Mouse (Mus musculus): ENCODE results near the gene Rasgrp2. TPM values are rescaled to one million over a fixed set of nuclear protein-coding genes. Genes with fewer than 3 reads are reported as not detected.

The Rasgrp2 gene
- polyA plus RNA-seq, 1 experiment from 2014 or later, result 38.4 TPM

DNA sequence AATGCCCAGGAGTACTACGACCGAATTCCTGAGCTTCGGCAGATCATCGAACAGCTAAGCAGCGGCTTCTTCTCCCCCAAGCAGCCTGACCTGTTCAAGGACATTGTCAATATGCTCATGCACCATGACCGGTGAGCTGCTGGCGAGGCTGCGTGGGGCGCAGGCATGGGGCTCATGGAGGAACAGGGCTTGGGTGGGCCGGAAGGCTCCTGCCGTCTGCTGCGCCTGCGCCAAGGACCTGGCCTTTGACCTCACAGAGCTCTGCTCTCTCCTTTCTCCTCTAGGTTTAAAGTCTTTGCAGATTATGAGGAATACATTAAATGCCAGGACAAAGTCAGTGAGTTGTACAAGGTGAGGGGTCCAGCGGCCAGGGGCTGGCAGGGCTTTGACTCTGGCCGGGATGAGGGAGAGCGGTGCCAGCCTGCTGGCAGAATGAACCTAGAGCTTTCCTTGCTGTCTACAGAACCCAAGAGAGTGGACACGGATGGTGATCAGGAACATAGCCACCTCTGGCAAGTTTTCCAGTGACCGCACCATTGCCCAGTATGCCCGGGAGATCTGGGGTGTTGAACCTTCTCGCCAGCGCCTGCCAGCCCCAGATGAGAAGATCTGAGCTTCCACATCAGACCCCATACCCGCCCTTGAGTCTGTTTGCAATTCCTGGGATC, 1.4 kb upstream of the Rasgrp2 start:
- ATAC-seq (ENCODE audit: extremely low read depth, insufficient number of reproducible peaks, low FRiP score, low TSS enrichment), result no peak
- H3K9me3 ChIP-seq, result no peaks in the 10 kb centered on the region
- no peak overlapping the region for H3K9ac ChIP-seq
- peak overlapping the region; percentile 98; the same call in 1 of the 2 replicates for H3K4me2 ChIP-seq
- peaks cover 28% of the 10 kb centered on the region for H3K36me3 ChIP-seq
- H3K4me1 ChIP-seq, result peaks cover 41% of the 10 kb centered on the region
- H3K4me3 ChIP-seq, result no peak overlapping the region
- WGBS, result 82% methylated on average over 22 of the region's 22 CpGs
- H3K27me3 ChIP-seq (replicated peaks), result peaks cover 24% of the 10 kb centered on the region
- H3K27ac ChIP-seq (replicated peaks), result peak overlapping the region; percentile 63; the same call in 1 of the 2 replicates

DNA sequence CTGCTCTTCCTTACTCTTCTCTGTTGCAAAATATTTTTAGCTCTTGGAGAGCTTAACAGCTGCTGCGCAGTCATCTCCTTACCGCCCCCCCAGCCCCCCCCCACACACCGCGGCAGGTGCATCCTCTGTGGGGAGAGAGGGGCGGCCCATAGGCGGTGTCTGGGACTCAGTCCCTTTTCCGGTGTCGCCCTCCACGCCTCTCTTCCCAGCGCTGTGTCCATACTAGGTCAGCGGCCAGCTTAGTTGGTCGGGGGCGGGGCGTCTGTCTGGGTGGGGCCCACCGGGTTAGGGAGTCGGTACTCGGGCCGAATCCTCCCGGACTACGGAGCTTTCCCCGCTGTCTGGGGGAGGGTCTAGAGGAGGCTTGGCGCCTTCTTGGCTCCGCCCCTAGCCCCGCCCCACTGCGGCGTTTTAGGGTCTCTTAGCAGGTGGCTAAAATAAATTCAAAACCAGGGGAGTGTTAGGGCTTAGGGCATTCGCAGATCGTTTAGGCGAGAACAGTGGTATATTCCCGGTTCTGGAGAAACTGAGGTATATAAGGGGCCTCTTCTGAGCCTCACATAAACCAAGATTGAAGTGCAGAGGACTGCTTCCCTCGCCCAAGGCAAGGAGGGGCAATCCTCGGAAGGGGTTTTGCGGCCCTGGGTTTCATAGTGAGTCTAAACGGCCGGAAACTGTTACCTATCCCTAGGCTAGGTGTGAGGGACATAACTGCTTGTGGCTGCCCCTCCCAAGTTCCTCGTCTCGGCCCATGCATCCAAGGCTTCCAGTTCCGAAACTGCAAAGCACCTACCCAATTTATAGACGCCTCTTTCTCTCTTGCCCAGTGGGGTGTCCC, 474 bp upstream of the Rasgrp2 start:
- Histone ChIP-seq H3K27me3 (replicated peaks) (peaks cover 32% of the 10 kb centered on the region), H3K27ac (replicated peaks) (peak overlapping the region; percentile 63), H3K9ac (peak overlapping the region; percentile 84), H3K4me1 (peaks cover 41% of the 10 kb centered on the region), H3K36me3 (peaks cover 18% of the 10 kb centered on the region), H3K9me3 (no peaks in the 10 kb centered on the region), H3K4me3 (peak overlapping the region; percentile 68), H3K4me2 (peak overlapping the region; percentile 98)
- WGBS, result 1% methylated on average over 39 of the region's 39 CpGs
- no peak for ATAC-seq (ENCODE audit: extremely low read depth, insufficient number of reproducible peaks, low FRiP score, low TSS enrichment)

DNA sequence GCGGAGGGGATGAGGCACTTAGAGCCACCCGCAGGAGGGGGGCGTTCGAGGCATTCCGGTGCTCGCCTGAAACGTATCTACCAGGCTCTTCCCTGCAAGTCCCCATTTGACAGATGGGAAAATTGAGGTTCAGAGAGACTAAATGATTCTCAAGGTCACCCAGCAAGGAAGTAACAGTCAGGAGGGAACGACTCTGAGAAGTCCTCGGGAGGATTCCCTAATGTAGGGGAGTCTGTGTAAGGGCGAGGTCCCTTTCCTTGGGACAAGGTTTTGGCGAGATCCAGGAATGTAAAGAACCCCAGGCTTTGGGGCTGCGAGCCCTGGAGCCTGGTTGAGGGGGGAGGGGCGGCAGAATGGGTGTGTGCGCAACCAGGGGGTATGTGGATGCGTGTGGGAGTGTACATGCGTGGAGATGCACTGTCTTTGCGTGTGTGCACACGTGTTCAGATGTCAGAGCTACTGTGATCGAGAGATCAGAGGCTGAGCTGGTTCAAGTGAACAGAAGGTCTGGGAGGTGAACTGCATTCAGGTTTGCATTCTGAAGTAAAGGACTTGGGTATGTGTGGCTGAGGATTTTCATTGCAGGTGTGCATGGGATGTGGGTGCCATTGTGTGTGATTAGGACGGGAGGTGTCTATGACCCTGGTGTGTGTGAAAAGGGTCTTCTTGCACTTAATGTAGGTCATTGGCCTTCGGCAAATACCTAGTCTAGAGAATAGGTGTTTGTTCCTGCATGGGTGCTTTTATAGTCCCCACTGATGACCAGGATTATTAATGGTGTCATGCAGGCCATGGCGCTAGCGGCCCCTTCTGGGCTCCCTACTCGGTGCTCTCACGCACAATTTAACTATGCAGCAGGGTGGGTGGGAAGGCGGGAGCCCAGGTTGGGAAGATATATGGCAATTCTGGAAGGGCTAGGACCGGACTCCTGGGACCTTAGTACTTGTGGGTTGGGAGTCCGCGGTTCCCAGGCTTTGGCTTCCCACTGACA, 1.3 kb downstream of the Rasgrp2 start:
- Histone ChIP-seq H3K4me1 (peaks cover 41% of the 10 kb centered on the region), H3K4me2 (peak overlapping the region; percentile 98), H3K4me3 (peak overlapping the region; percentile 68), H3K9me3 (no peaks in the 10 kb centered on the region), H3K27me3 (replicated peaks) (peaks cover 41% of the 10 kb centered on the region), H3K27ac (replicated peaks) (peak overlapping the region; percentile 63), H3K36me3 (peaks cover 7% of the 10 kb centered on the region), H3K9ac (peak overlapping the region; percentile 84)
- 2% methylated on average over 28 of the region's 29 CpGs for WGBS
- ATAC-seq (ENCODE audit: extremely low read depth, insufficient number of reproducible peaks, low FRiP score, low TSS enrichment), result no peak

DNA sequence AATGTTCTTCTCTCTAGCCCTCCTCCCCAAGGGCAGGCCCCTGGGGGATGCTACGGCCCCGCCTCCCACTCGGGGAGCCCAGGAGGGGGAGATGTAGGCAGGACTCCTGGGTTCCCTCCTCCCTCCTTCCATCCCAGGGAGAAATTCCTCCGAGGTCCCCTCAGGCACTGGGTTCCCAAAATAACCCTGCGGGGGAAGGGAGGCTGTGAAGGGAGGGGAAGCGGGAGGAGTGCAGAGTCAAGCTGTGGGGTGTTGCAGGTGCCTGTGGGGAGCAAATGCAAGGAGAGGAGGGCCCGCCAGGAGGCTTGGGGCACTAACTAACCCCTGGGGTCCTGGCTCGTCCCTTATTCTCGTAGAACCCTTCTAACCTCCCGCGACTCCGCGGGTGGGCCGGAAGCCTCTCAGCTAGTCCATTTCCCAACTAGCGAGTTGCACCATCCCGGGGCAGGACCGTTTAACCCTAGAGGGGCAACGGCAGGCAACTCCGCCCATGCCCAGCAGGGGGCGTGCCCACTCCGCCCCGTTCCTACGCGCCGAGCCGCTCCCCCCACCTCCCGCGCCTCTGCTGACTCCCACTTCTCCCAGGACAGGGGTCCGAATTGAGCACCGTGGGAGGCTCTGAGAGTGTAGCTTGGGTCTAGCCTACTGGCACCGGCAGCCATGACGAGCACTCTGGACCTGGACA, 2.1 kb downstream of the Rasgrp2 start:
- under 1% methylated on average over 32 of the region's 32 CpGs for WGBS
- peaks cover 41% of the 10 kb centered on the region for H3K4me1 ChIP-seq
- peak; percentile 26; the same call in 1 of the 2 replicates for ATAC-seq (ENCODE audit: extremely low read depth, insufficient number of reproducible peaks, low FRiP score, low TSS enrichment)
- peaks cover 41% of the 10 kb centered on the region for H3K27me3 ChIP-seq (replicated peaks)
- H3K4me3 ChIP-seq, result peak overlapping the region; percentile 68
- peaks cover 3% of the 10 kb centered on the region for H3K36me3 ChIP-seq
- H3K9me3 ChIP-seq, result no peaks in the 10 kb centered on the region
- peak overlapping the region; percentile 98 for H3K4me2 ChIP-seq
- peak overlapping the region; percentile 28; the same call in 1 of the 2 replicates for H3K27ac ChIP-seq (replicated peaks)
- peak overlapping the region; percentile 77 for H3K9ac ChIP-seq

DNA sequence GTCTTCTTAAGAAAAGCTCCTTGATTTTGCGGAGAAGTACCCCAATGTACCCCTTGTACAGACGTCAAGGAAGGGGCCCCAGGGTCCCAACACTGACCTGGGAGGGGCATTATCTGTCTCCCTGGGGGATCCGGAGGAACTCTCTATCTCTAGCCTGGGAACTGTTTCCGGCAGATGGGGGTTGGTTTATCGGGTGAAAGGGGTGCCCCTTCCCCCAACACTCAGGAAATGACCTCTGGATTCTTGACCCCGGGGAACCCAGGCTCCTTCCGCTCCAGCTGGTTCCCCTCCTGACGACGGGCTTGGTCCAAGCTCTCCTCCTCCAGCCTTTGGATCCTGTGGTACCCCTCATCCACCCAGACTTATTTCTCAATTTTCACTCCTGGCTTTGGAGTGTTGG, 2.8 kb downstream of the Rasgrp2 start:
- H3K36me3 ChIP-seq, result no peaks in the 10 kb centered on the region
- H3K9ac ChIP-seq, result peak overlapping the region; percentile 77
- WGBS, result 11% methylated on average over 9 of the region's 9 CpGs
- peaks cover 41% of the 10 kb centered on the region for H3K4me1 ChIP-seq
- H3K27me3 ChIP-seq (replicated peaks), result peaks cover 41% of the 10 kb centered on the region
- H3K9me3 ChIP-seq, result no peaks in the 10 kb centered on the region
- H3K4me2 ChIP-seq, result peak overlapping the region; percentile 98
- peak overlapping the region; percentile 68 for H3K4me3 ChIP-seq
- no peak for ATAC-seq (ENCODE audit: extremely low read depth, insufficient number of reproducible peaks, low FRiP score, low TSS enrichment)
- no peak overlapping the region for H3K27ac ChIP-seq (replicated peaks)

DNA sequence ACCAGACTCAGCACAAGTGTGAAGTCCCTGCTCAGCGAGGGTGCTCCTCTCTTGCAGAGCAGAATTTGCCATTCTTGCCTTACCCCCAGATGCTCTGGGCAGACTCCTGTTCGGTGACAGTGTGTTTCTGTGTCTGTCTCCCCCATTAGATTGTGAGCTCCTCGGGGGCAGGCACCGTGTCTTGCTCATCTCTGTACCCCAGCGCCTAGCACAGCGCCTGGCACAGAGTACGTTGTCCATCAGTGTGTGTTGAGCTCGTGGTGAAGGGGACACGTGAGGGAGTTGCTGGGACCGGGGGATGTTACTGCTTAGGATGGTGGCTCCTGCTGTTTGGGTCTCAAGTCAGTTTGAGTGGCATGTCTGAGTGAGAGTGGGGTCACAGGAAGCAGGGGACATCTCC, 4.7 kb downstream of the Rasgrp2 start:
- no peak overlapping the region for H3K9ac ChIP-seq
- no peak overlapping the region for H3K4me3 ChIP-seq
- 78% methylated on average over 10 of the region's 10 CpGs for WGBS
- ATAC-seq (ENCODE audit: extremely low read depth, insufficient number of reproducible peaks, low FRiP score, low TSS enrichment), result no peak
- no peak overlapping the region for H3K4me2 ChIP-seq
- peaks cover 32% of the 10 kb centered on the region for H3K4me1 ChIP-seq
- H3K36me3 ChIP-seq, result no peaks in the 10 kb centered on the region
- no peaks in the 10 kb centered on the region for H3K9me3 ChIP-seq
- no peak overlapping the region for H3K27ac ChIP-seq (replicated peaks)
- peaks cover 37% of the 10 kb centered on the region for H3K27me3 ChIP-seq (replicated peaks)

DNA sequence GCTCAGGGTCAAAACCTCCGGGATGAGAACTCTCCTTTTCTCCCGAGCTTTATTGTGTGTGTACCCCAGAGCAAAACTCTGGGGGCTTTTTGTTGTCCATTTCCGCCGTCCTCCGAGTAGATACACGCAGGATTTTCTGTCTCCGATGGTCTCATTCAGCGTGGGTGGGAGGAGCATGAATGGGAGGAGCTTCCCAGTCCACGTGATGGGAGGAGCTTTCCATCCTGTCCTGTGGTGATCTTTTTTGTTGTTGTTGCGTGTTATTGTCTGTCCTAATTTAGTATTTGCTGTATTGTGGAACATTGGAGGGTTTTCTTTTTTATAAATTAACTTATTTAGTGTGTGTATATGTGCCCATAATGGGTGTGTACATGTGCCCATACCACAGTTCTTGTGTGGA, 6.3 kb downstream of the Rasgrp2 start:
- Histone ChIP-seq H3K27me3 (replicated peaks) (peaks cover 34% of the 10 kb centered on the region), H3K9me3 (no peaks in the 10 kb centered on the region), H3K36me3 (no peaks in the 10 kb centered on the region), H3K4me1 (peaks cover 20% of the 10 kb centered on the region), H3K9ac (no peak overlapping the region), H3K27ac (replicated peaks) (no peak overlapping the region), H3K4me3 (no peak overlapping the region), H3K4me2 (no peak overlapping the region)
- WGBS, result 75% methylated on average over 10 of the region's 10 CpGs
- ATAC-seq (ENCODE audit: extremely low read depth, insufficient number of reproducible peaks, low FRiP score, low TSS enrichment), result no peak

DNA sequence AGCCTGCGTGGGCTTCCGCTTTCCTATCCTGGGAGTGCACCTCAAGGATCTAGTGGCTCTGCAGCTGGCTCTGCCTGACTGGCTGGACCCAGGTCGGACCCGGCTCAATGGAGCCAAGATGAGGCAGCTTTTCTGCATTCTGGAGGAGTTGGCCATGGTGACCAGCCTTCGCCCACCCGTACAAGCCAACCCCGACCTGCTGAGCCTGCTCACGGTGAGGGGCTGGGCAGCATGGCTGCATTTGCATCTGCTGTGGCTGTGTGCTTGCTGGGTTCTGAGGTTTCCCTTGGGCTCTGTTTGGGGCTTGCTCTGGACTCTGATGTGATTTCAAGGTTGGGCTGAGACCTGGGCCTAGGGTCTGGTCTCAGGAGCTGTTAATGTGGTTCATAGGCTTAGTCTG, 8.0 kb downstream of the Rasgrp2 start:
- Histone ChIP-seq H3K36me3 (no peaks in the 10 kb centered on the region), H3K4me3 (no peak overlapping the region), H3K9ac (no peak overlapping the region), H3K9me3 (no peaks in the 10 kb centered on the region), H3K4me1 (peaks cover 3% of the 10 kb centered on the region), H3K4me2 (no peak overlapping the region), H3K27me3 (replicated peaks) (peaks cover 23% of the 10 kb centered on the region), H3K27ac (replicated peaks) (no peak overlapping the region)
- no peak for ATAC-seq (ENCODE audit: extremely low read depth, insufficient number of reproducible peaks, low FRiP score, low TSS enrichment)
- 79% methylated on average over 8 of the region's 8 CpGs for WGBS

DNA sequence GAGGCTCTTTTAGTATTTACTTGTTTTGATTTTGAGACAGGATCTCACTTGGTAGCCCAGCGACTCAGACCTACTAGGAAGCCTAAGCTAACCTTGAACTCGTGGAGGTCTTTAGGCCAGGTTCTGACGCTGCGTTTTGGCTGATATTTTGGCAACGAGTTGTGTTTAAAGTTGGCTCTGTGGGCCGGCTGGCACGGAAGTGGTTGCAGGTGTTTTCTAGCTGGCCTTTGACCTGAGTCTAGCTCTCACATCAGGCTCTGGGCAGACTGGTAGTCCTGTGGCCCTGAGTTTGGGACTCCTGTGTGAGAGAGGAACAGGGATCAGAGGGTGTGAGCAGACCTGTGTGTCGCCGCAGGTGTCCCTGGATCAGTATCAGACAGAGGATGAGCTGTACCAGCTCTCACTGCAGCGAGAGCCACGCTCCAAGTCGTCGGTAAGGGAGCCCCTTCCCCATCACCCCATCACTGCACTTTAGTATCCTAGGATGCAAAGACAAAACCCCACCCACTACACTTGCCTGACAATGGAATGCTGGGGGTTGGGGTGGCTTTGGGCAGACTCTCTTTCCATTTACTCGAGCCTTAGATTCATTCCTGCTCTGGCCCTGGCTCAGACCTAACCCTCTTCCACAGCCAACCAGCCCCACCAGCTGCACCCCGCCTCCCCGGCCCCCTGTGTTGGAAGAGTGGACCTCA, 8.8 kb downstream of the Rasgrp2 start:
- H3K4me1 ChIP-seq, result no peaks in the 10 kb centered on the region
- H3K9me3 ChIP-seq, result no peaks in the 10 kb centered on the region
- WGBS, result 63% methylated on average over 16 of the region's 16 CpGs
- H3K4me2 ChIP-seq, result no peak overlapping the region
- no peaks in the 10 kb centered on the region for H3K36me3 ChIP-seq
- H3K9ac ChIP-seq, result no peak overlapping the region
- H3K27ac ChIP-seq (replicated peaks), result no peak overlapping the region
- H3K4me3 ChIP-seq, result no peak overlapping the region
- peaks cover 23% of the 10 kb centered on the region for H3K27me3 ChIP-seq (replicated peaks)
- ATAC-seq (ENCODE audit: extremely low read depth, insufficient number of reproducible peaks, low FRiP score, low TSS enrichment), result no peak

DNA sequence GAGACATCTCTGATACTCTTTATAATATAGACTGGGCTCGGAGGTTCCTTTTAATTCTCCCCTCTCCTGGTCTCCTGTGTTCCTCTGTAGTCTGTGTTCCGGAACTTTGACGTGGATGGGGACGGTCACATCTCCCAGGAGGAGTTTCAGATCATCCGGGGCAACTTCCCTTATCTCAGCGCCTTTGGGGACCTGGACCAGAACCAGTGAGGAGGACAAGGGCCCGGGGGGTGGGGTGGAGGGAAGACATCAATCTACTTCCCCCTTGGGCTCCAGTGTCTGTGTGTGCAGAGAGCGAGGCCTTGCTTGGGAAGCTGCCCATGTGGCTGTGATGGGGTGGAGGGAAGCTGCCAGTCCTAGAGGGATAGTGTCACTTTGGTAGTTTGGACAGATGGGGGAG, 9.6 kb downstream of the Rasgrp2 start:
- Histone ChIP-seq H3K9me3 (no peaks in the 10 kb centered on the region), H3K4me1 (no peaks in the 10 kb centered on the region), H3K27me3 (replicated peaks) (peaks cover 22% of the 10 kb centered on the region), H3K4me2 (no peak overlapping the region), H3K9ac (no peak overlapping the region), H3K4me3 (no peak overlapping the region), H3K27ac (replicated peaks) (no peak overlapping the region), H3K36me3 (no peaks in the 10 kb centered on the region)
- whole genome bisulfite sequencing, result 61% methylated on average over 8 of the region's 8 CpGs
- ATAC-seq (ENCODE audit: extremely low read depth, insufficient number of reproducible peaks, low FRiP score, low TSS enrichment), result no peak
